Mouse (Mus musculus) thymus, adult 2 months (tissue): ENCODE measurements around the gene Spon1.

ENCODE experiments used
- CTCF ChIP-seq: fragments of 200-500 bp; IDR thresholded peaks from 2 replicates; pipeline ENCODE4 v1.5.1; 2012; ENCODE audit warnings: mild to moderate bottlenecking, control low read depth, low read length, moderate library complexity, borderline replicate concordance; ENCODE audit not compliant: control insufficient read depth, poor library complexity, insufficient read depth; ENCODE audit errors: extremely low read depth
- POLR2A ChIP-seq: fragments of 200-500 bp; IDR thresholded peaks from 2 replicates; pipeline ENCODE4 v1.6.1; 2012; ENCODE audit warnings: mild to moderate bottlenecking, low read length, control low read depth, moderate library complexity; ENCODE audit not compliant: control insufficient read depth, poor library complexity, insufficient read depth; ENCODE audit errors: extremely low read depth

DNA sequence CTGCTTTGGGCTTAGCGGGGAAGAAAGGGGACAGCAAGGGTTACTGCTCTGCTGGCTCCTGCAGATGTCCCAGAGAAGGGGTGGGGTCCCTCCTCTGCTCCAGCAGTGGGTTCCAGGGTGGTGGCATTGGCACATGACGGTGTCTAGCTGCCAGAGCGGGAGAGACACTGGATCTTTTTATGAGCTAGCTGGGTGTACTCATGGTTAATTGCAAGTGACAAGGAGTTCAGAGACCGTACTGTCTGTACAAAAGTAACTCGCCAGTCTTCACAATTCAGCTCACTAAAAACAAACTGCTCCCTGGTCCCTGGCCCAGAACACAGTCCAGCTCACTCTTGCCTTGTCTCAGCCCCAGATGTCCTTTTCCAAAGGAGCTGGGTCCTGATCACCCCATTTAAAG is 26.2 kb downstream of the Spon1 start:
- TF ChIP-seq CTCF (no peak), POLR2A (no peak)
